ENCODE assay signal across 27 mouse cellular contexts in the genomic region with DNA sequence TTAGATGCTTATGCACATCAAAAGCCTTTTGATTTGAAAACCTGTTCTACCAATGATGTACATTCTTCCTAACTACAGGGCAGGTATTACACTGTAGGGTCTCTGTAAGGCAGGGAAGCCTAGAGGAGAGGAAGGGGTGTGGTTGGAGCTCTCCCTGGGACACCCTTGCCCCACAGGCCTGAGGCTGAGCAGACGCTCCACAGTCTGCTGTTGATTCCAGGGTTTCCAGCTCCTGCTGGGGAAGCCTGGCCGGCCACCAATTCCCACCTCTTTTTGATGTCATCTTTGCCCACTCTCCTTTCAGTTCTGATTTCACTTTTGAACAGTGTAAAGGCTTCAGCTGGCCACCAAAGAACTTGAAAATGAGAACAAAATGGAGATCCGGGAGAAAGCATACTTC.
DNase-seq lines count a peak whose midpoint lies in the region; ATAC-seq and TF ChIP-seq lines count a peak whose summit lies in the region.
"Had no signal": no experiment of that assay in that cellular context is flagged by ENCODE, and none has a peak within 500 bp of the region (broad histone marks: within the 10 kb centered on the region; RNA-seq: fewer than 3 reads in every experiment).

No protein-coding gene starts in this region.

- H3K9me3 ChIP-seq in forebrain, embryonic 16.5 days (ENCODE audit: control insufficient read depth, low read length) = no peaks in the 10 kb centered on the region
- no peaks in the 10 kb centered on the region for H3K9me3 ChIP-seq in forebrain, embryonic 11.5 days (ENCODE audit: control insufficient read depth, low read length)
- H3K9me3 ChIP-seq in hindbrain, embryonic 16.5 days (ENCODE audit: control insufficient read depth, low read length) = no peaks in the 10 kb centered on the region
- no peaks in the 10 kb centered on the region for H3K9me3 ChIP-seq in hindbrain, embryonic 11.5 days (ENCODE audit: control insufficient read depth, low read length)
- H3K9me3 ChIP-seq: embryonic facial prominence, embryonic 15.5 days; heart, embryonic 12.5 days; limb, embryonic 13.5 days; megakaryocyte, embryonic 14.5 days; midbrain, embryonic 12.5 days; neural tube, embryonic 12.5 days had no signal

- ATAC-seq in forebrain, embryonic 16.5 days = 0 out of 2 replicates have a peak, but pooled peaks have one; percentile 33
- no peak for ATAC-seq in forebrain, embryonic 11.5 days (replicated peaks; ENCODE audit: low FRiP score)
- ATAC-seq in hindbrain, embryonic 16.5 days = peak; percentile 58; the same call in 1 of the 2 replicates
- no peak for ATAC-seq in hindbrain, embryonic 11.5 days (ENCODE audit: low FRiP score)
- ATAC-seq: activated CD4-positive, CD25-positive, alpha-beta regulatory T cell, adult 4 months; forebrain, embryonic 14.5 days; intestine, postnatal 0 days had no signal

- WGBS in forebrain, embryonic 16.5 days = 69% methylated on average over 3 of the region's 3 CpGs
- WGBS in forebrain, embryonic 11.5 days = 76% methylated on average over 3 of the region's 3 CpGs
- 68% methylated on average over 3 of the region's 3 CpGs for WGBS in hindbrain, embryonic 16.5 days
- 68% methylated on average over 3 of the region's 3 CpGs for WGBS in hindbrain, embryonic 11.5 days

- no peaks in the 10 kb centered on the region for H3K36me3 ChIP-seq in forebrain, embryonic 16.5 days (ENCODE audit: control insufficient read depth, insufficient read depth)
- no peaks in the 10 kb centered on the region for H3K36me3 ChIP-seq in forebrain, embryonic 11.5 days (ENCODE audit: control insufficient read depth, insufficient read depth, low read length)
- no peaks in the 10 kb centered on the region for H3K36me3 ChIP-seq in hindbrain, embryonic 16.5 days (ENCODE audit: control insufficient read depth, insufficient read depth, low read length)
- H3K36me3 ChIP-seq in hindbrain, embryonic 11.5 days (ENCODE audit: control insufficient read depth, insufficient read depth, low read length) = no peaks in the 10 kb centered on the region
- H3K36me3 ChIP-seq in testis, adult 2 months (ENCODE audit: control insufficient read depth, insufficient read depth, low read length) = no peaks in the 10 kb centered on the region
- H3K36me3 ChIP-seq: embryonic facial prominence, embryonic 15.5 days; heart, embryonic 12.5 days; limb, embryonic 13.5 days; midbrain, embryonic 12.5 days; neural tube, embryonic 12.5 days had no signal

- no peak overlapping the region for H3K4me2 ChIP-seq in forebrain, embryonic 16.5 days (ENCODE audit: low read length)
- no peak overlapping the region for H3K4me2 ChIP-seq in forebrain, embryonic 11.5 days (ENCODE audit: low read depth, low read length, severe bottlenecking)
- H3K4me2 ChIP-seq in hindbrain, embryonic 16.5 days (ENCODE audit: low read length) = no peak overlapping the region
- H3K4me2 ChIP-seq in hindbrain, embryonic 11.5 days (replicated peaks; ENCODE audit: low read depth, low read length) = no peak overlapping the region
- H3K4me2 ChIP-seq: embryonic facial prominence, embryonic 15.5 days; heart, embryonic 12.5 days; limb, embryonic 13.5 days; liver, embryonic 11.5 days; midbrain, embryonic 12.5 days; neural tube, embryonic 12.5 days had no signal

- TF ChIP-seq POLR2A in testis, adult 2 months (IDR thresholded peaks at IDR 0.05; ENCODE audit: control insufficient read depth, low read depth, low read length) = no peak

- no peaks in the 10 kb centered on the region for H3K27me3 ChIP-seq in forebrain, embryonic 16.5 days (replicated peaks; ENCODE audit: control insufficient read depth, insufficient read depth, low read length)
- no peaks in the 10 kb centered on the region for H3K27me3 ChIP-seq in forebrain, embryonic 11.5 days (ENCODE audit: control insufficient read depth, insufficient read depth, low read length)
- no peaks in the 10 kb centered on the region for H3K27me3 ChIP-seq in hindbrain, embryonic 16.5 days (replicated peaks; ENCODE audit: control insufficient read depth, insufficient read depth, low read length)
- H3K27me3 ChIP-seq in hindbrain, embryonic 11.5 days (ENCODE audit: control insufficient read depth, insufficient read depth, low read length) = no peaks in the 10 kb centered on the region
- no peaks in the 10 kb centered on the region for H3K27me3 ChIP-seq in testis, adult 2 months (ENCODE audit: control insufficient read depth, insufficient read depth, low read length)
- H3K27me3 ChIP-seq: embryonic facial prominence, embryonic 15.5 days; heart, embryonic 12.5 days; megakaryocyte, embryonic 14.5 days; midbrain, embryonic 12.5 days; neural tube, embryonic 12.5 days had no signal

- no peak overlapping the region for H3K4me3 ChIP-seq in forebrain, embryonic 16.5 days (replicated peaks; ENCODE audit: low read length)
- no peak overlapping the region for H3K4me3 ChIP-seq in forebrain, embryonic 11.5 days (ENCODE audit: low read depth, low read length)
- H3K4me3 ChIP-seq in hindbrain, embryonic 16.5 days (ENCODE audit: low read length) = no peak overlapping the region
- no peak overlapping the region for H3K4me3 ChIP-seq in hindbrain, embryonic 11.5 days (ENCODE audit: low read depth, low read length)
- peak overlapping the region; percentile 71 for H3K4me3 ChIP-seq in testis, adult 2 months (ENCODE audit: control insufficient read depth, low read depth, low read length)
- H3K4me3 ChIP-seq: embryonic facial prominence, embryonic 15.5 days; heart, embryonic 12.5 days; limb, embryonic 13.5 days; midbrain, embryonic 12.5 days; myocyte; neural tube, embryonic 12.5 days had no signal

- no peak overlapping the region for H3K27ac ChIP-seq in forebrain, embryonic 16.5 days (ENCODE audit: low read length)
- no peak overlapping the region for H3K27ac ChIP-seq in forebrain, embryonic 11.5 days (ENCODE audit: low read depth, low read length)
- H3K27ac ChIP-seq in hindbrain, embryonic 16.5 days (ENCODE audit: low read depth, low read length) = no peak overlapping the region
- no peak overlapping the region for H3K27ac ChIP-seq in hindbrain, embryonic 11.5 days (ENCODE audit: low read depth, low read length)
- no peak overlapping the region for H3K27ac ChIP-seq in testis, adult 2 months (ENCODE audit: control insufficient read depth, insufficient read depth, low read depth, low read length)
- H3K27ac ChIP-seq: embryonic facial prominence, embryonic 15.5 days; limb, embryonic 13.5 days; midbrain, embryonic 12.5 days; neural tube, embryonic 12.5 days had no signal

- H3K4me1 ChIP-seq in forebrain, embryonic 16.5 days (replicated peaks; ENCODE audit: control insufficient read depth, insufficient read depth, low read length) = no peaks in the 10 kb centered on the region
- no peaks in the 10 kb centered on the region for H3K4me1 ChIP-seq in forebrain, embryonic 11.5 days (replicated peaks; ENCODE audit: control insufficient read depth, insufficient read depth, low read length)
- H3K4me1 ChIP-seq in hindbrain, embryonic 16.5 days (ENCODE audit: control insufficient read depth, insufficient read depth, low read depth, low read length) = no peaks in the 10 kb centered on the region; the same call in 1 of the 2 replicates
- H3K4me1 ChIP-seq in hindbrain, embryonic 11.5 days (replicated peaks; ENCODE audit: control insufficient read depth, insufficient read depth, low read length) = no peaks in the 10 kb centered on the region
- no peaks in the 10 kb centered on the region for H3K4me1 ChIP-seq in testis, adult 2 months (ENCODE audit: control insufficient read depth, insufficient read depth, low read length)
- H3K4me1 ChIP-seq: heart, embryonic 12.5 days; megakaryocyte, embryonic 14.5 days; neural tube, embryonic 12.5 days had no signal

- DNase-seq in forebrain, embryonic 11.5 days (ENCODE audit: low spot score) = no peak
- no peak for DNase-seq in hindbrain, embryonic 11.5 days (ENCODE audit: low spot score)
- no peak for DNase-seq in testis, postnatal 14 days (ENCODE audit: low spot score)
- DNase-seq: adrenal gland, adult 2 months; adrenal gland, postnatal 36 days; B cell, adult 2 months; cerebellum, adult 8-10 months; heart, adult 18-20 months; heart, postnatal 4 days; kidney, adult 9 months; kidney, postnatal 25 days; lung, postnatal 4 days; right cerebral cortex, adult 18-20 months had no signal

- no peak overlapping the region for H3K9ac ChIP-seq in forebrain, embryonic 16.5 days (replicated peaks; ENCODE audit: low read depth, low read length)
- H3K9ac ChIP-seq in forebrain, embryonic 11.5 days (ENCODE audit: low read length) = no peak overlapping the region
- H3K9ac ChIP-seq in hindbrain, embryonic 16.5 days (ENCODE audit: low read depth, low read length) = no peak overlapping the region
- H3K9ac ChIP-seq in hindbrain, embryonic 11.5 days (ENCODE audit: low read depth, low read length) = no peak overlapping the region
- H3K9ac ChIP-seq: embryonic facial prominence, embryonic 15.5 days; heart, embryonic 12.5 days; limb, embryonic 13.5 days; midbrain, embryonic 12.5 days; neural tube, embryonic 12.5 days had no signal

- no peak for TF ChIP-seq CTCF in testis, adult 2 months (IDR thresholded peaks at IDR 0.05; ENCODE audit: control insufficient read depth, insufficient read depth, insufficient replicate concordance, low read depth, low read length)

Comparison
In these comparisons a context has a peak if more than half of its experiments do, and no peak if none do; other contexts are left out.
1. ATAC-seq: peak in forebrain, embryonic 16.5 days (single experiment) and hindbrain, embryonic 16.5 days (single experiment); none in forebrain, embryonic 11.5 days (single experiment) and hindbrain, embryonic 11.5 days (single experiment).